Mouse (Mus musculus) forebrain, postnatal 0 days (tissue): Measurements from ENCODE around the gene Lenep. TPM values are rescaled to one million over a fixed set of nuclear protein-coding genes. Genes with fewer than 3 reads are reported as not detected.

Source experiments
- ATAC-seq: fragments of 200-750 bp; cut with Nextera tagmentation; 2 replicates; pipeline ENCODE4 v1.8.0; 2017; ENCODE audit warnings: mild to moderate bottlenecking, moderate library complexity
- DNase-seq: peaks from one replicate; pipeline ENCODE4 v3.0.0-alpha.2; 2015
- H3K27ac ChIP-seq: fragments of 300-500 bp; sonication (generic); 2 replicates; pipeline ENCODE4 v1.5.1; 2014; ENCODE audit warnings: low read depth, mild to moderate bottlenecking, antibody characterized with exemption, low read length, moderate library complexity, mixed read lengths
- H3K27me3 ChIP-seq: fragments of 300-500 bp; sonication (generic); 2 replicates; pipeline ENCODE4 v1.6.1; 2014; ENCODE audit warnings: mild to moderate bottlenecking, low read length, mixed read lengths; ENCODE audit not compliant: insufficient read depth
- H3K36me3 ChIP-seq: fragments of 300-500 bp; sonication (generic); 2 replicates; pipeline ENCODE4 v1.6.1; 2014; ENCODE audit warnings: mild to moderate bottlenecking, moderate library complexity; ENCODE audit not compliant: insufficient read depth
- H3K4me1 ChIP-seq: fragments of 300-500 bp; sonication (generic); 2 replicates; pipeline ENCODE4 v1.6.1; 2014; ENCODE audit warnings: antibody characterized with exemption; ENCODE audit not compliant: insufficient read depth
- H3K4me2 ChIP-seq: fragments of 300-500 bp; sonication (generic); 2 replicates; pipeline ENCODE4 v1.6.1; 2014; ENCODE audit warnings: low read depth, mild to moderate bottlenecking, moderate library complexity
- H3K4me3 ChIP-seq: fragments of 300-500 bp; sonication (generic); 2 replicates; pipeline ENCODE4 v1.5.1; 2014; ENCODE audit warnings: low read depth, low read length, mixed read lengths
- H3K9ac ChIP-seq: fragments of 300-500 bp; sonication (generic); 2 replicates; pipeline ENCODE4 v1.6.1; 2014; ENCODE audit warnings: mild to moderate bottlenecking
- H3K9me3 ChIP-seq: fragments of 300-500 bp; sonication (generic); 2 replicates; pipeline ENCODE4 v1.6.1; 2016; ENCODE audit warnings: low read length
- CTCF ChIP-seq: sonication (generic); IDR thresholded peaks from 2 replicates; pipeline ENCODE4 v1.5.1; 2016; ENCODE audit warnings: antibody characterized with exemption, control low read depth, low read depth
- WGBS: fragments of 180-500 bp; shearing (Covaris S2); extraction: QIAGEN DNeasy Blood & Tissue Kit; methylation state at CpG from one replicate; pipeline ENCODE4 v1.1.7; 2014; 5-methylcytosine and 5-hydroxymethylcytosine counted together
- polyA plus RNA-seq: library from polyadenylated mRNA; unstranded; fragments of >200 nt; fragmentation: Nextera tagmentation; extraction: Ambion mirVana; gene quantifications from 2 replicates; pipeline ENCODE4 v1.2.1, GENCODE M21; 2015
- total RNA-seq: library from RNA; depleted of rRNA; stranded (reverse); fragments of >200 nt; gene quantifications from 2 replicates; pipeline ENCODE4 v1.2.3, GENCODE M21; 2014

Gene Lenep
- total and polyA plus RNA-seq, 2 experiments from 2014 or later: 4.2 TPM; not detected in 1

DNA sequence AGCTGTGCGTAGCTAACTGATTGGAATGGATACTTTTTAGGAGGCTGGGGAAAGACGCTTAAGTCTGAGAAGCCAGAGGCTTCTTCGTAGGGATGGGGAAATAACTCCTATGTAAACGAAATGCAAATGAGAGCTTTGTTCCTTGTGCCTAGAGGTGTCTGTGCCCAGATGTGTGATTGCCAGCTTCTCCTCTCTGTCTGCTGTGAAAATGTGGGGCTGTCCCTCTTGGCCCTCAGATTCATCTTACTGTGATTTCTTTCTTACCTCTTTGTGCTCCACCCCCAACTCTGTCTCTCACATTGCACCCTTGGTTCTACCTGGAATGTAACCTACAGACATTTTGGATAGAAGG lies 6.0 kb downstream of the Lenep start:
- 5% methylated on average over 4 of the region's 4 CpGs for WGBS
- TF ChIP-seq CTCF: no peak
- Histone ChIP-seq H3K4me3 (peak overlapping the region; percentile 31), H3K27ac (no peak overlapping the region), H3K4me1 (peaks cover 19% of the 10 kb centered on the region), H3K36me3 (peaks cover 5% of the 10 kb centered on the region; the same call in 1 of the 2 replicates), H3K4me2 (peak overlapping the region; percentile 96), H3K27me3 (peaks cover 8% of the 10 kb centered on the region; the same call in 1 of the 2 replicates), H3K9me3 (no peaks in the 10 kb centered on the region), H3K9ac (no peak overlapping the region)
- DNase-seq (no peak), ATAC-seq (no peak)

DNA sequence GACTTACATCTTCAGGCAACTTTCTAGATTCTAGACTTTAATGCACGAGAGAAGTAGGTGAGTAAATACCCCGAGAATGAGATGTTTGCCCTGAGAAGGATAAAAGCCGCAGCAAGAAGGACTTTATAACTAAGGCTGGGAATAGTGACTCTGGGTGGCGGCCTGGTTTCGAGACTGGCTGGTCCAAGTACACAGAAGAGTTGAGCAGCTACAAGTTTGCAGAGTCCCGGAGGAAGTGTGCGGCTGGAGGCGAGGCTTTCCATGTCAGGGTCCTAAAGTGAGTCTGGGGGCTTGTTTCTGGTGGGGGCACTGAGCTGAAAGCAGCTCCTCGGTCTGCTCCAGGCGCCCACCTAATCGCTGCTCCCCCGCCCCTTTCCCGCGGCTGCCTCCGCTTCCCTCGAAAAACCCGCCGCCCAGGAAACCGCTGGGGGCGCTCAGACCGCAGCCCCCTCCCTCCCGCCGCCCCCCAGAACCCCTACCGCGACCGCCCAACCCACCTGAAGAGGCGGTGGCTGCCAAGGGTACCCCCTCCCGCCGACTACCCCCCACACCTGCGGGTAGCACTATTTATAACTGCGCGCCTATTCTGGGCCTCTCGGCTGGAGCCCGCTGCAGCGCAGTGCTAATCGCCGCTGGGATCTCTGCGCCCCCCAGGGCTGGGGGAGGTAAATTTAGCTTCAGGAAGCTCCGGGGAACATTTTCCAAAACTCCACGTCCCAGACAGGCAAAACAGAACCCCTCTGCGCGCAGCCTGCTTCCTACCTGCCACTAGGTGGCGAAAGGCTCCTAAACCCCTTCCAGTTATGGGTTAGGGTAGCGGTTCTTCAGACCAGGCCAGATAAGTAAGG lies 6.6 kb downstream of the Lenep start:
- H3K4me1 ChIP-seq: peaks cover 25% of the 10 kb centered on the region
- H3K27me3 ChIP-seq: peaks cover 8% of the 10 kb centered on the region; the same call in 1 of the 2 replicates
- TF ChIP-seq CTCF: peak; percentile 90
- H3K9me3 ChIP-seq: no peaks in the 10 kb centered on the region
- peak overlapping the region; percentile 96 for H3K4me2 ChIP-seq
- no peaks in the 10 kb centered on the region for H3K36me3 ChIP-seq
- peak overlapping the region; percentile 31 for H3K4me3 ChIP-seq
- no peak overlapping the region for H3K27ac ChIP-seq
- 3% methylated on average over 43 of the region's 44 CpGs for WGBS
- ATAC-seq: no peak
- no peak overlapping the region for H3K9ac ChIP-seq
- DNase-seq: peak; percentile 78

DNA sequence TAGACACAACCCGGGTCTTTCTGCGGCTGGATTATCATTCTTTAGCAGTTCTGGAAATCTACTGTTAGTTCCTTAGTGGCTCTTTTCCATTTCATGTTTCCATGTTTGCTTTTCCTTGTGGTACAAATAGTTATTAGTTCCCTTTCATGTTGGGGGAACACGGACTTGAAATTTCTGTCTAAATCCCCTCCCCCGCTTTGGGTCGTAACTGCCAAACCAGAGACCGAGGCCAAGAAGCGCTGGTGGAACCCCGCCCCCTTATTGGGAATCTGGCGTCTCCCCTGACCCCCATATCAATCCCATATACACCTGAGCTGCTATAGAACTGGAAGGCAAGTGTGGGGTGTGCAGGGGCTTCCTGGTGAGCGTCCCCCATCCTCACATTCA lies 7.2 kb downstream of the Lenep start:
- peak overlapping the region; percentile 96 for H3K4me2 ChIP-seq
- no peak for ATAC-seq
- H3K9me3 ChIP-seq: no peaks in the 10 kb centered on the region
- H3K9ac ChIP-seq: no peak overlapping the region
- 6% methylated on average over 10 of the region's 10 CpGs for whole genome bisulfite sequencing
- TF ChIP-seq CTCF: no peak
- no peak overlapping the region for H3K27ac ChIP-seq
- H3K36me3 ChIP-seq: no peaks in the 10 kb centered on the region
- no peak for DNase-seq
- no peak overlapping the region for H3K4me3 ChIP-seq
- peaks cover 8% of the 10 kb centered on the region; the same call in 1 of the 2 replicates for H3K27me3 ChIP-seq
- H3K4me1 ChIP-seq: peaks cover 27% of the 10 kb centered on the region

DNA sequence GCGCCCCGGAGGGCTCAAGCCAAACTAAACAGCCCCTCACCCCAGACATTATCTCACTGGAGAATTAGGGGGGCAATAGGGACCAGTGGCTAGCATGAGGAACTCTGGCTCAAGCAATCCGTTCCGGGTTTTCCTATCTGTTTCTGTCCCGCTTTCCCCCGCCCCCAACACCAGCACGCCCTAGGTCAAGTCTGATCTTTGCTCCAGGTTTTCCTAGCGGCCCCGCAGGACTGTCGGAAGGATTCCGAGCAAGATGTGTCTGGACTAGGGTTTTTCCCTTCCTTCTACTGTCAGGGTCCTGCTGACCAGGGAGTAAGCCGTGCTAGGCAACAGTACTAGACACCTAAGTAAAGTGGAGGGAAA lies 7.7 kb downstream of the Lenep start:
- no peak for TF ChIP-seq CTCF
- ATAC-seq (0 out of 2 replicates have a peak, but pooled peaks have one; percentile 16), DNase-seq (peak; percentile 67)
- Histone ChIP-seq H3K4me3 (peak overlapping the region; percentile 38), H3K27me3 (peaks cover 8% of the 10 kb centered on the region; the same call in 1 of the 2 replicates), H3K9me3 (no peaks in the 10 kb centered on the region), H3K36me3 (no peaks in the 10 kb centered on the region), H3K9ac (0 out of 2 replicates have a peak overlapping the region, but pooled peaks have one; percentile 42), H3K27ac (no peak overlapping the region), H3K4me1 (peaks cover 27% of the 10 kb centered on the region), H3K4me2 (peak overlapping the region; percentile 96)
- WGBS: 2% methylated on average over 12 of the region's 12 CpGs

DNA sequence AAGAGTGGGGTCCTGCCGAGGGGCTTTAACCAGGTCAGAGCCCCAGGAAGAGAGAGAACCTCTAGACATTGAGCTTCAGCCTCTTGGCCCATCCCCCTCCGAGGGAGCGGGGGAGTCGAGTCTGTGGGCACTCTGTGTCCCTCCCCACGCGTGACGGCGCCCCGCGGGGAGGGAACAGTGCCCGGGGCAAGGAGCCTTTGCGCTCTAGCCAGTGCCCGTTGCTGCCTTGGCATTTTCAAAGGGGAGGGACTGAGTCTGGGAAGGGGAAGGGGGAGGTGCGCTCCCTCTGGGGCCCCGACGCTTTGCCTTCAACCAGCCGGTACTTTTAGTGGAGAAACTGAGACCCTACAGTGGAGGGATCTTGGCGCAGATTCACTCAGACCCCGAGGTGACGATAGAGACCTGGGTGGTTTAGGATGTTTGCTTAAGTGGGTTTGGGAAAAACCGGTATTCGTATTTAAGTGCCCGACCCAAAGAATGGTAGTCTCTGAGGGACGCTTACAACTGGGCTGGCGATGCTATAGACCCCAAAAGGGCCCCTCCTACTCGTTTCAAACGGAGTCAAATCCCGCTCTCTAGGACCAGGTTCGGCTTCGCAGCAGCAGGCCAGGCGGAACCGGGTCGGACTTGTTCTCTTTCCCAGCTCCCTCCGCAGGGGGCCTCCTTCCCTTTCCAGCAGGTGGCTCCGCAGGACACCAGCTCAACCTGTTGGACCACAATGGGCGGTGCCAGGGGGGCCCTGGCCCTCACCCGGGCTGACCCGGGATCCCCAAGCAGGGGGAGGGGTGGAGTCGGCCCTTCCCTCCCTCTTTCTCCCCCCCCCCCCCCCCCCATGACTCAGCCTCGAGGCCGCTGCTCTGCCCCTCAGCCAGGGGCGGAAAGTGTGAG lies 8.3 kb downstream of the Lenep start, which contains the start of gene Zbtb7b:
Zbtb7b (minus strand) TSS at position 771 of the 888 bp plus-strand sequence.
- peak within 1 kb of the TSS; percentile 38 for H3K4me3 ChIP-seq
- peak within 1 kb of the TSS; percentile 69 for H3K27ac ChIP-seq
- peak; percentile 48 for DNase-seq
- H3K4me2 ChIP-seq: peak within 1 kb of the TSS; percentile 96
- H3K4me1 ChIP-seq: peaks cover 27% of the 10 kb centered on the region
- ATAC-seq: peak; percentile 60
- no peaks in the 10 kb centered on the region for H3K9me3 ChIP-seq
- H3K27me3 ChIP-seq: peaks cover 8% of the 10 kb centered on the region; the same call in 1 of the 2 replicates
- WGBS: under 1% methylated on average over 40 of the region's 42 CpGs
- peak within 1 kb of the TSS; percentile 42 for H3K9ac ChIP-seq
- H3K36me3 ChIP-seq: no peaks in the 10 kb centered on the region
- TF ChIP-seq CTCF: peak; percentile 28

DNA sequence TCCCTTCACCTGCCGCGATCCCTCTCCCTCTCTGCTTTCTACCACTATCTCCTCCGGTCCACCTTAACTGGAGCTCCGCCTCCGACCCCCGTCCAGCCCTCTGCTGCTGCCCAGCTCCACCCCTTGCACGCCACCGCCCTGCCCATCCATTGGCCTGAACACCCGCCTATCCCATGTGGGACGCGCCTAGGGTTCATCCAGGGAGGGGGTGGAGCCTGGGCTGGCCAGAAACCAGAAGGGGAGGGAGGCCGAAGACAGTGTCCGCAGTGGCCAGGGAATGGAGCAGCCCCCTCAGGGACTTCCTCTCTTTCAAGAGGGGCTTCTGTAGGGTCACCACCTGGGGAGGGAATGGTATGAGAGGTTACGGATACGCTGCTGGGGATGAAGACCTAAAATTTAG lies 9.0 kb downstream of the Lenep start:
- Histone ChIP-seq H3K4me1 (peaks cover 27% of the 10 kb centered on the region), H3K9me3 (no peaks in the 10 kb centered on the region), H3K27me3 (peaks cover 8% of the 10 kb centered on the region; the same call in 1 of the 2 replicates), H3K9ac (peak overlapping the region; percentile 42), H3K36me3 (no peaks in the 10 kb centered on the region), H3K27ac (peak overlapping the region; percentile 69), H3K4me2 (peak overlapping the region; percentile 96), H3K4me3 (peak overlapping the region; percentile 38)
- ATAC-seq (peak; percentile 93), DNase-seq (peak; percentile 89)
- WGBS: 4% methylated on average over 15 of the region's 15 CpGs
- no peak for TF ChIP-seq CTCF
